Mouse (Mus musculus) intestine, postnatal 0 days (tissue): Measurements from ENCODE around the gene 1700066M21Rik. TPM values are rescaled to one million over a fixed set of nuclear protein-coding genes. Genes with fewer than 3 reads are reported as not detected.
A peak's percentile ranks its signal among the peaks of the same experiment; 100 is the strongest.

Source experiments
- ATAC-seq: fragments of 200-750 bp; cut with Nextera tagmentation; 2 replicates; pipeline ENCODE4 v1.8.0; 2017; ENCODE audit warnings: mild to moderate bottlenecking, moderate TSS enrichment, moderate library complexity
- H3K27ac ChIP-seq: fragments of 300-500 bp; sonication (generic); 2 replicates; pipeline ENCODE4 v1.5.1; 2014; ENCODE audit warnings: mild to moderate bottlenecking, low read depth, low read length, moderate library complexity
- H3K27me3 ChIP-seq: fragments of 300-500 bp; sonication (generic); replicated peaks from 2 replicates; pipeline ENCODE4 v1.6.1; 2014; ENCODE audit warnings: low read length, mixed read lengths; ENCODE audit not compliant: control insufficient read depth, insufficient read depth
- H3K36me3 ChIP-seq: fragments of 300-500 bp; sonication (generic); 2 replicates; pipeline ENCODE4 v1.6.1; 2014; ENCODE audit warnings: mild to moderate bottlenecking, moderate library complexity; ENCODE audit not compliant: control insufficient read depth, insufficient read depth
- H3K4me1 ChIP-seq: fragments of 300-500 bp; sonication (generic); replicated peaks from 2 replicates; pipeline ENCODE4 v1.6.1; 2014; ENCODE audit warnings: antibody characterized with exemption, low read length, mixed read lengths; ENCODE audit not compliant: control insufficient read depth, insufficient read depth
- H3K4me2 ChIP-seq: fragments of 300-500 bp; sonication (generic); replicated peaks from 2 replicates; pipeline ENCODE4 v1.6.1; 2014; ENCODE audit warnings: low read depth, mild to moderate bottlenecking, moderate library complexity
- H3K4me3 ChIP-seq: fragments of 300-500 bp; sonication (generic); 2 replicates; pipeline ENCODE4 v1.5.1; 2014; ENCODE audit warnings: low read depth, low read length
- H3K9ac ChIP-seq: fragments of 300-500 bp; sonication (generic); 2 replicates; pipeline ENCODE4 v1.6.1; 2014; ENCODE audit warnings: mild to moderate bottlenecking, low read depth, low read length
- H3K9me3 ChIP-seq: fragments of 300-500 bp; sonication (generic); 2 replicates; pipeline ENCODE4 v1.6.1; 2016; ENCODE audit warnings: mixed run types; ENCODE audit not compliant: control insufficient read depth
- CTCF ChIP-seq: sonication (generic); IDR thresholded peaks from 2 replicates; pipeline ENCODE4 v1.5.1; 2016; ENCODE audit warnings: low read depth, mild to moderate bottlenecking, control low read depth, antibody characterized with exemption, moderate library complexity
- WGBS: fragments of 180-500 bp; shearing (Covaris S2); extraction: QIAGEN DNeasy Blood & Tissue Kit; methylation state at CpG from one replicate; pipeline ENCODE4 v1.1.7; 2014; 5-methylcytosine and 5-hydroxymethylcytosine counted together
- polyA plus RNA-seq: library from polyadenylated mRNA; unstranded; fragments of >200 nt; fragmentation: Nextera tagmentation; extraction: Ambion mirVana; gene quantifications from 2 replicates; pipeline ENCODE4 v1.2.1, GENCODE M21; 2015

The 1700066M21Rik gene
- polyA plus RNA-seq, 1 experiment from 2014 or later = 4.8 TPM

DNA sequence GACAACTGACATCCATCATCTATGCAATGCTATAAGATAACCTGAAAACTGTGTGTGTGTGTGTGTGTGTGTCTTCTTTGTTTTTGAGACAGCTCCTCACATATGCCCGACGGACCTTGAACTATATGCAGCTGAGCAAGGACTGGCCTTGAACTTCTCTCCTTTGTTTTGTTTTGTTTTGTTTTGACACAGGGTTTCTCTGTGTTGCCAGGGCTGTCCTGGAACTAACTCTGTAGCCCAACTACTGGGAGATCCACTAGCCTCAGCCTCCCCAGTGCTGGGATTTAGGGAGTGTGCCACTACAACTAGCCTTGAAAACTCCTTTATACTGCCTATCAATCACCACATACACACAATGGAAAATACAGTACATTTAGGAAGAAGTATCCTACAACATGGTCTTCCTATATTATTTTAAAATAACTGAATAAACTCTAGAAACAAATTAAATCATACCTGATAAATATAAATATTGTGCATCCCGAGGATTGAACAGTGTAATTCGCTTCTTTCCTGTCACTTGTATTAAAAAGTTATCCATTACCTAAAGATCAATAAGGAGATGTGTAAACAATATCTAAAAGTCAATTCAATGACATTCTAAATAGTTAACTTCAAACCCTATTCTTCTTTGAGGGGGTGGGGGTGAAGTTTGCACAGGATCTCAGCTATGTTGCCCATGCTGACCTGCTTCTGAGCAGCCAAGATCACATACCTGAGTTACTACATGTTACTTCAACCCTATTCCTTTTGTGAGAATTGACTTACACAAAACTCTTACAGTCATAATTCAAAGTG, 13.8 kb downstream of the 1700066M21Rik start:
- H3K9ac ChIP-seq = no peak overlapping the region
- no peak overlapping the region for H3K4me3 ChIP-seq
- no peaks in the 10 kb centered on the region for H3K27me3 ChIP-seq
- H3K36me3 ChIP-seq = peaks cover 35% of the 10 kb centered on the region
- WGBS = 76% methylated on average over 4 of the region's 4 CpGs
- H3K4me1 ChIP-seq = no peaks in the 10 kb centered on the region
- no peak for TF ChIP-seq CTCF
- H3K27ac ChIP-seq = no peak overlapping the region
- H3K9me3 ChIP-seq = no peaks in the 10 kb centered on the region
- no peak for ATAC-seq
- H3K4me2 ChIP-seq = no peak overlapping the region

DNA sequence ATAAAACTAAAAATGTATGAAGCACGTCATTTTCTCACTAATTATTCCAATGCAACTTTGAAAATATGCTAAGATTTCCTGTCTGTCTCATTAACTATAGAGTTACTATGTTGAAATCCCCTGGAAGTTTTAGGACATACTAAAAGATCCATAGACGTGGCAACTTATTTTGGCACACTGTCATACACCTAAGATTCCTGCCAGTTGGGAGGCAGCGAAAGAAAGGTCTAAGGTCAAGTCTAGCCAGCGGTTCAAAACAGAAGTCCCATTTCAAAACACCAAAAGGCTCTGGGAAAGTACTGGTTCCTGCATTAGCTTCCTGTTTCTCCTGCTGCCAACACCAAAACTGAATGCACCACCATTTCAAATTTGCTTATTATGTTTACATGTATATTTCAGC, 15.0 kb downstream of the 1700066M21Rik start:
- WGBS = 87% methylated on average over 4 of the region's 4 CpGs
- H3K9ac ChIP-seq = no peak overlapping the region
- peaks cover 38% of the 10 kb centered on the region for H3K36me3 ChIP-seq
- H3K4me3 ChIP-seq = no peak overlapping the region
- no peak for TF ChIP-seq CTCF
- ATAC-seq = no peak
- no peaks in the 10 kb centered on the region for H3K4me1 ChIP-seq
- no peak overlapping the region for H3K4me2 ChIP-seq
- no peaks in the 10 kb centered on the region for H3K27me3 ChIP-seq
- no peaks in the 10 kb centered on the region for H3K9me3 ChIP-seq
- no peak overlapping the region for H3K27ac ChIP-seq

DNA sequence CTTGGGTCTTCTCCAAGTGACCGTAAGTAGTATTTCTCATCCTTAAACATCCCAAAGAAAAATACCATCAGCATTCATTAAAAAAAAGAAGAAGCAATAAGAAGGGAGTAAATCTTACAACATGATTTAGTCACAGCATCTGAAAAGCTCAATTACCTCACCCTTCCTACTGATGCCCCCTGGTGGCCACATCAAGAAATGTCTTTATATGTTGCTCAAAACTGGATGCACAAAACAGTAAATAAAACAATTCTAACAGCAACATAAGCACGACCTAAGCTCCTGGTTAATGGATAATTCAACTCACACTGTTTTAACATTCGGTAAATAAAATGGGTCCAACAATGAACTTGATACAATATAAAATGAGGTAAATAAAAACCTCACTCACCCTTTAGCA, 16.6 kb downstream of the 1700066M21Rik start:
- ATAC-seq = no peak
- H3K4me2 ChIP-seq = no peak overlapping the region
- no peaks in the 10 kb centered on the region for H3K9me3 ChIP-seq
- 65% methylated on average over 3 of the region's 3 CpGs for WGBS
- no peak overlapping the region for H3K4me3 ChIP-seq
- no peak overlapping the region for H3K27ac ChIP-seq
- peaks cover 40% of the 10 kb centered on the region for H3K36me3 ChIP-seq
- no peak overlapping the region for H3K9ac ChIP-seq
- TF ChIP-seq CTCF = peak; percentile 82
- H3K4me1 ChIP-seq = no peaks in the 10 kb centered on the region
- no peaks in the 10 kb centered on the region for H3K27me3 ChIP-seq

DNA sequence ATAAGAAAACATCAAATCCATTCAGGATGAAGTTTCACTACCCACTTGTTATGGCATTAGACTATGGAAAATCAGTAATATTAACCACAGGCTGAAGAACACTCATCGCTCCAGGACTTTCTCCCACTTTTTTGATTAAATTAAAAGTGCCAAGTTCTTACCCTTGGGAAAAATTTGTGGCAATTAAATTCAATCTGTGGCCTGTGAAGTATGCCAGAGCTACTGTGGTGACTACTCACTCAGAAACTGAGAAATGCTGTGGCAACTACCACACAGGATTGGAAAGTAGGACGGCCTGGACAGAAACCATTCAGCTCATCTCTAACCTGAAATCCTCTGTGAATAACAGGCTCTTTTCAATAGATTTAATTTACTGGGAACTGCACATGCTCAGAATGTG, 22.9 kb downstream of the 1700066M21Rik start:
- 88% methylated on average over 2 of the region's 2 CpGs for WGBS
- no peak overlapping the region for H3K27ac ChIP-seq
- no peak for ATAC-seq

DNA sequence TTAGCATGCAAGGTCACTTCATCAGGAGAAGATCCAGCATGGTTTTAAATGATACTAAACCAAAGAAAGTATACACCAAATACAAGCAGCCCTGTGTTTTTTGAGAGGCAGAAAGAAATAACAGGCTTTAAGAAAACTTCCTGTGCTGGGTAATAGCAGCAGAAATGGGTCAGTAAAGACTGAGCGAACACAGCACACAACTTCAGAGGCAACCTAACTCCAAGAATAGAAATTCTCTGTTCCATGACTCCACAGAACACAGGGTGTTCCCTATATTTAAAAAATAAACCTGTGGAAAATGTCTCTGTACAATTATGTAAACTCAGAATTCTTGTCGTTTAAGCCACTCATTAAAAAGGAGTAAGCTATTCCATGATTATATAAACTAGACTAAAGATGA, 23.5 kb downstream of the 1700066M21Rik start:
- no peak overlapping the region for H3K4me3 ChIP-seq
- H3K4me2 ChIP-seq = no peak overlapping the region
- H3K27ac ChIP-seq = no peak overlapping the region
- no peaks in the 10 kb centered on the region for H3K27me3 ChIP-seq
- no peak for TF ChIP-seq CTCF
- WGBS = 79% methylated on average over 2 of the region's 2 CpGs
- no peaks in the 10 kb centered on the region for H3K4me1 ChIP-seq
- no peaks in the 10 kb centered on the region for H3K9me3 ChIP-seq
- peaks cover 20% of the 10 kb centered on the region for H3K36me3 ChIP-seq
- no peak for ATAC-seq
- H3K9ac ChIP-seq = no peak overlapping the region

More for the DNA sequence above, 22.9 kb downstream of the 1700066M21Rik start:
- Histone ChIP-seq H3K4me1 (no peaks in the 10 kb centered on the region), H3K4me2 (no peak overlapping the region), H3K9ac (no peak overlapping the region), H3K27me3 (no peaks in the 10 kb centered on the region), H3K9me3 (no peaks in the 10 kb centered on the region), H3K36me3 (peaks cover 24% of the 10 kb centered on the region), H3K4me3 (no peak overlapping the region)
- TF ChIP-seq CTCF = no peak

DNA sequence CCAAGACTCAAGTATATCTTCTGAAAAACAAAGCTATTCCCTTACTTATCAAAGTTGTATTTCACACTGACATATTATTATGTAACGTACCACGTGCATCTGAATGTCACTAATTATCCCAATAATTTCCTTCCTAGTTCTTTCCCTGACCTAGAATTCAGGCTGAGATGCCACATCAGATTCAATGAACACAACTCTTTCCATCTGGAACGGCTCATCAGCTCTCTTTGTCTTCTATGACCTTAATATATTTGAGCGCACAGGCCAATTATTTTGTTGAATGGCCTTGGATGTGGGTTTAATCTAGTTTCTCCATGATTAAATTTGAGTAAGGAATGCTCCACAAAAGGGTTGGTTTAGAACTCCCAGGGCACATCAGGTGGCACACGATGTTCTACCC, 24.7 kb downstream of the 1700066M21Rik start:
- no peak for ATAC-seq
- Histone ChIP-seq H3K4me1 (no peaks in the 10 kb centered on the region), H3K36me3 (peaks cover 17% of the 10 kb centered on the region), H3K9ac (no peak overlapping the region), H3K27me3 (no peaks in the 10 kb centered on the region), H3K4me3 (no peak overlapping the region), H3K4me2 (no peak overlapping the region), H3K9me3 (no peaks in the 10 kb centered on the region), H3K27ac (no peak overlapping the region)
- TF ChIP-seq CTCF = no peak
- WGBS = 90% methylated on average over 5 of the region's 5 CpGs
